Mouse (Mus musculus) left cerebral cortex, postnatal 4 days (tissue): ENCODE measurements around the gene Fam216b. TPM values are rescaled to one million over a fixed set of nuclear protein-coding genes. Genes with fewer than 3 reads are reported as not detected.

Experiments used
- DNase-seq: peaks from one replicate; pipeline ENCODE4 v3.0.0-alpha.2; 2022
- intact Hi-C: fragments of 180-260 bp; cut with DNase I; formaldehyde crosslinking; loops from one replicate; pipeline ENCODE4 v1.15.1; 2025
- total RNA-seq, 2 experiments: library from RNA; stranded (reverse); gene quantifications; 2 replicates each; pipeline ENCODE4 v1.2.3; 2021

Fam216b gene
- 1 to 10 TPM in 1 of 2 experiments, under 1 TPM in 1; 0.77 to 1.7 TPM for total RNA-seq

GRCm38 (mm10) chr14:78088907-78089306 lies at the start of gene Fam216b:
TSS of gene Fam216b (minus strand) at chr14:78089007.
- intact Hi-C loops: no loop called here
- DNase-seq: no peak

DNA sequence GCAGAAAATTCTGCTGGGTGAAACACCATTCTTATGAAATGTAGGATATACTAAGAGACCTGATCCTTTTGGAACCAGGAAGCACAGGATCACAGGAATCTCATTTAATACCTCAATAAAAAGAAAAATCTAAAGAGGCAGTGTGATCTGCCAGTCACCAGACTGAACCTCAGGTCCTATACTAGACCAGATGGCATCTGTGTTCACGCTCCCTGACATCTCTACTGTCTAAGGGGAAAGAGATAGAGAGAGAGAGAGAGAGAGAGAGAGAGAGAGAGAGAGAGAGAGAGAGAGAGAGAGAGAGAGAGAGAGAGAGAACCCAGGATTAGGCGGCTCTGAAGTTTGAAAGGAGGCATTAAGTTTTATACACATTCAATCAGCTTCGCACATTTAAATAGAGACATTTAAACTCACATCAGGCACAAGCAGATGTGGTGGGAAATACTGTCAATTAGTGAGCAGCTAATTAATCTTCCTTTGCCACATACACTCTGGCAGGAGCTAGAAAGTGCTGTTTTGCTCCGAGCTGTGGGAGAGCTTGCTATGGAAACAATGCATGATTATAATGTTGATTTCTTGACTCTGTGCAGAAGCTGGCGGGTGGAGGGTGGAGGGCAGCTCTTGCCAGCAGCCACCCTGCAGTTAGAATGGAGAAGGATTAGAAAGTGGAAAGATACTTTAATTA lies 43.7 kb upstream of the Fam216b start:
- DNase-seq: no peak
- intact Hi-C loops: no loop called here

GRCm38 (mm10) chr14:78126670-78127069 lies 37.9 kb upstream of the Fam216b start:
- intact Hi-C loops: no loop called here
- no peak for DNase-seq

DNA sequence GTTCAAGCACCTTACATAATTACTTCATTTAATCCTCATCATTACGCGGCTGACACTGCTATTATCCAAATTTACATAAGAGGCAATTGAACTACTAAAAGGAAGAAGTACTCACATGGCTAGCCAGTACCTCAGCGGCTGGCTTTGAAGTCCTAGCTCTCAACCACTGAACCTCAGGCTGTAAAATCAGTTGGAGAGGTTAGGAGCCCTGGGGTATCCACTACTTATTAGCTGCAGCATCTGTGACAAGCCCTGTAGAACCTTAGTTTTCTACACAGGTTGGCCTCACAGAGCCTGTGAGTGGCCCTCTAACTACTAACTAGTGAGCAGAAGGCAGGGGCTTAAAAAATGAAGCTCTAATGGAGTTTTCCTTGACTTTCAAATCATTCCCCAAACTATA lies 31.5 kb upstream of the Fam216b start:
- no peak for DNase-seq
- intact Hi-C loops: no loop called here

GRCm38 (mm10) chr14:78119449-78120200 lies 30.8 kb upstream of the Fam216b start:
- DNase-seq: no peak
- intact Hi-C loops: no loop called here

- no peak for DNase-seq
- intact Hi-C loops: no loop called here
Observed at GRCm38 (mm10) chr14:78117671-78118070, 28.9 kb upstream of the Fam216b start.

DNA sequence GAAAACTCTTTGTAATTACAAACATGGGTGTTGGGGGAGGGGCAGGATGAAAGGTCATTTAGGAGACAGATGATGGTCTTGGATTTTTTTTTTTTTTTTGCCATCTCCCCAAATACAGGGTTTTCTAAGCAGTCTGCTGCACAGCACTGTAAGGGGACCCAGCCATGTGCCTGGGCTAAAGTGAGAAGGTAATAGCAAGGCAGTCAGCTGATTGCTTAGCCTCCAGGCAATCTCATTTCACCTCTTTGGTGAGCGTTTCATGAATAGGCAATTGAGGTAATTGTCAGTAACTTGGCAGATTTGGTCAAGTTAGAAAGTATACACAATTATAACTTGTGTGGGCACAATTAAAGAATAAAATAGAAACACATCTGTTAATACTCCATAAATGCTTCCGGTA lies 28.5 kb upstream of the Fam216b start:
- intact Hi-C loops: no loop called here
- no peak for DNase-seq

GRCm38 (mm10) chr14:78112466-78112865 lies 23.7 kb upstream of the Fam216b start:
- DNase-seq: no peak
- intact Hi-C loops: no loop called here

DNA sequence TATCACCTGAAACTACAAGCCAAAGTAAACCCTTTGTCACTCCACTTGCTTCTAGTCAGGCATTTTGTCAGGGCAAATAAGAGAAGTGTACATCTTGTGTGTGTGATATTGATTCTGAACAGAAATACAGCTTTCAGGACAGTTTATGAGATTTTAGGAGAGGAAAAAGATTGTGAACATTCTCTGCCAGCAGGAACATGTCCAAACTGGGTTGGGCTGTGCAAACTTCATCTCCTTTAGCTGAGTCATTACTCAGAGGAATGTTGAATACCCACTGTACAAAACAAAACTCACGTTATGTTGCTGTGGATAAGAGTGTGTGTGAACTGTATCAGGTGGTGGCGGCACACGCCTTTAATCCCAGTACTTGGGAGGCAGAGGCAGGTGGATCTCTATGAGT lies 22.1 kb upstream of the Fam216b start:
- no peak for DNase-seq
- intact Hi-C loops: no loop called here

GRCm38 (mm10) chr14:78109419-78109818 lies 20.6 kb upstream of the Fam216b start:
- no peak for DNase-seq
- intact Hi-C loops: no loop called here

DNA sequence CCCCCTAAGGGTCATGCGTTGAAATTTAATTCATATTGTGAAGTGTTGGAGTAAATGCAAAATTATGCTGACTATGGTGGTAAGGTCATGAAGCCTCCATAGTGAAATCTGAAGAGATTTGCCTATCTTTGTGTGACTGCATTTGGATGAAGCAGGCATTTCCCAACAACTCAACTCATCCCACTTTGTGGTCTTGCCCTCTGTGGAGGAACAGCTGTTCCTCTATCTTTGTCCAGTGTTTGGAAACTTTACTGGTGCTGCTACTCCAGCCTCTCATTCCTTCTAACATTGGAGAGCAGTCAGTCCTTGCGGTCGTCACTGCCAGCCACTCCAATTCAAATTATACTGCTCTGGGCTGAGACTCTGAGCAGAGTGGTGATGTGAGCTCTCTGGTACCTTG lies 19.6 kb upstream of the Fam216b start:
- DNase-seq: no peak
- intact Hi-C loops: no loop called here

GRCm38 (mm10) chr14:78089591-78089990 lies 784 bp upstream of the Fam216b start:
- intact Hi-C loops: no loop called here
- peak; percentile 27 for DNase-seq

- intact Hi-C loops: no loop called here
- no peak for DNase-seq
Observed at GRCm38 (mm10) chr14:78083465-78083864, 5.3 kb downstream of the Fam216b start.

DNA sequence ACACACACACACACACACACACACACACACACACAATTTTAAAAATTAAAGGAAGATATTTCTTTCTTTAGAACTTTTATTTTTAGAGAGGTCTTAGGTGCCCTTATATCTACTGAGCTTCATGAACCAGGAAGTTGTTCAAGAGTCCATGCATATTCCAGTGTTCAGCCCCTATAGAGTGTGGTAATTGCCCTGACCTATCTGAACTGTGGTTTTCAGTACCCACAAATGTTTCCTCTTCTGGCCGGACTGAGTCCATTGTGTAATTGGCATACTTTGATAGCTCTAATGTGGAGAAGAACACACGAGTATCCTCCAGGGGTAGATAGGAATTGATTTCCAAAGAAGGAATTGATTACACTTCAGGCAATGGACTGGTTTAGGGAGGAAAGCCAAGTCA lies 11.3 kb downstream of the Fam216b start:
- intact Hi-C loops: no loop called here

GRCm38 (mm10) chr14:78065938-78066710 lies 22.7 kb downstream of the Fam216b start:
- DNase-seq: no peak
- intact Hi-C loops: no loop called here

More for the DNA sequence above, 11.3 kb downstream of the Fam216b start:
- no peak for DNase-seq

DNA sequence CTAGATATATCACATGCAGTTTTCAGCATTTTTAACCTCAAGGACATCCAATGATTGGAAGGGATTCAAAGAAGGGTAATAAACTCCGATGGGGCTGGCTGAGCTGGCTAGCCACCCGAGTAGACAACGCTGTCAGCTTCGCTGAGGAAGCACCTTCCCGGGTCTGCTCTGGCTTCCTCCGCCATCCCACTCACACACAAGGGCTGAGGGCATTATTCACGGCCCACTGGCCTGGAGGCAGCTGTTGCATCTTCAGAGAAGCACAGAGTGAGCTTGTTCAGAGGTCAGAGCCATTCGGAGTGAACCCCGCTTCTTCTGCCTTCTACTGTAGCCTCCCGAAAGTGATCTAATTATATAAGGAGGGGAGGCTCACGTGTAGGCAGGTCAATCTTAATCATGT lies 26.3 kb downstream of the Fam216b start:
- DNase-seq: peak; percentile 29
- intact Hi-C loops: no loop called here

DNA sequence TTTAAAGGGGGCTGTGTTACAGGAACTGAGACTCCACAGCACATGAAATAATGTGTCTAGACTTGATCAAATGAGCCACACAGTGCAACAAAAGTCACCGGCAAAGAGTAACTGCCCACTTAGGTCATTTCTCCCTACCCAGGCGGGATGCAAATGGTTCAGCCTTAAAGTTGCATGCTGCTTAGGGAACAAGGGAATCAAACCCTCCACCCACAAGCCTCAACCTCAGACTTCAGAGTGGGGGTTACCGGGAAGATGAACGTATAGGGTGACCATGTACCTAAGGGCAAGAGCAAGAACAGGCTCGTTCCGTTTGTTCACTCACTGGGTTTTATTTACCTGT lies 28.2 kb downstream of the Fam216b start:
- DNase-seq: no peak
- intact Hi-C loops: no loop called here

- intact Hi-C loops: no loop called here
- DNase-seq: peak; percentile 23
Observed at GRCm38 (mm10) chr14:78059878-78060608, 28.8 kb downstream of the Fam216b start.

GRCm38 (mm10) chr14:78057362-78057761 lies 31.4 kb downstream of the Fam216b start:
- DNase-seq: no peak
- intact Hi-C loops: no loop called here

DNA sequence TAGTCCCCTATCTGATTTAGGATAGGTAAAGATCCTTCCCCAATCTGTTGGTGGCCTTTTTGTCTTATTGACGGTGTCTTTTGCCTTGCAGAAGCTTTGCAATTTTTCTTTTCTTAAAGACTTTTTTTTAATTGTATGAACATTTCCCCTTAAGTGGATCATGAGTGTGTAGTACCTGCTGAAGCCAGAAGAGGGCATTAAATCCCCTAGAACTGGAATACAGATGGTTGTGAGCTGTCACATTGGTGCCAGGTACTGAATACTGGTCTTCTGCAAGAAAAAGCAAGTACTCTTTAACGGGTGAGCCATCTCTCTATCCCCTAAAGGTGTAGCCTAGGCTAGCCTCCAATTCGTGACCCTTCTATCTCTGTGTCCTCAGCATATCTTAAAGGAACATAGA lies 32.4 kb downstream of the Fam216b start:
- intact Hi-C loops: no loop called here
- DNase-seq: no peak

GRCm38 (mm10) chr14:78048674-78049073 lies 40.1 kb downstream of the Fam216b start:
- intact Hi-C loops: no loop called here
- no peak for DNase-seq
